Mouse (Mus musculus) G1E-ER4 (cell line): Measurements from ENCODE around the gene Mthfd1l. TPM values are rescaled to one million over a fixed set of nuclear protein-coding genes. Genes with fewer than 3 reads are reported as not detected.

ENCODE experiments used
- GATA1 ChIP-seq: IDR thresholded peaks from one replicate; pipeline ENCODE4 v1.8.0; 2012; ENCODE audit warnings: low read length, inconsistent platforms
- polyA plus RNA-seq: library from polyadenylated mRNA; stranded (reverse); fragments of >175 nt; gene quantifications from 2 replicates; pipeline ENCODE4 v1.2.3, GENCODE M21; 2012

The Mthfd1l gene
- polyA plus RNA-seq, 1 experiment, result 74.5 TPM

- no peak for TF ChIP-seq GATA1
Observed at GRCm38 (mm10) chr10:4006296-4007015, 33.5 kb downstream of the Mthfd1l start.

GRCm38 (mm10) chr10:4022628-4023303, 49.8 kb downstream of the Mthfd1l start:
- TF ChIP-seq GATA1, result no peak

GRCm38 (mm10) chr10:4026616-4027015, 53.7 kb downstream of the Mthfd1l start:
- TF ChIP-seq GATA1, result no peak

GRCm38 (mm10) chr10:4027466-4027865, 54.5 kb downstream of the Mthfd1l start:
- TF ChIP-seq GATA1, result no peak

GRCm38 (mm10) chr10:4028851-4029442, 56.0 kb downstream of the Mthfd1l start:
- no peak for TF ChIP-seq GATA1

- no peak for TF ChIP-seq GATA1
Observed at GRCm38 (mm10) chr10:4033761-4034160, 60.8 kb downstream of the Mthfd1l start.

- TF ChIP-seq GATA1, result no peak
Observed at GRCm38 (mm10) chr10:4036476-4036875, 63.6 kb downstream of the Mthfd1l start.

- TF ChIP-seq GATA1, result no peak
Observed at GRCm38 (mm10) chr10:4037066-4037465, 64.1 kb downstream of the Mthfd1l start.

GRCm38 (mm10) chr10:4038576-4038975, 65.7 kb downstream of the Mthfd1l start:
- TF ChIP-seq GATA1, result no peak

- no peak for TF ChIP-seq GATA1
Observed at GRCm38 (mm10) chr10:4041691-4042090, 68.8 kb downstream of the Mthfd1l start.

- TF ChIP-seq GATA1, result no peak
Observed at GRCm38 (mm10) chr10:4044421-4044820, 71.5 kb downstream of the Mthfd1l start.

- TF ChIP-seq GATA1, result no peak
Observed at GRCm38 (mm10) chr10:4046496-4046895, 73.6 kb downstream of the Mthfd1l start.

- no peak for TF ChIP-seq GATA1
Observed at GRCm38 (mm10) chr10:4047666-4048065, 74.7 kb downstream of the Mthfd1l start.

GRCm38 (mm10) chr10:4050236-4050635, 77.3 kb downstream of the Mthfd1l start:
- TF ChIP-seq GATA1, result no peak

GRCm38 (mm10) chr10:4052711-4053110, 79.8 kb downstream of the Mthfd1l start:
- no peak for TF ChIP-seq GATA1

- no peak for TF ChIP-seq GATA1
Observed at GRCm38 (mm10) chr10:4053278-4054061, 80.6 kb downstream of the Mthfd1l start.

GRCm38 (mm10) chr10:4054589-4054988, 81.7 kb downstream of the Mthfd1l start:
- no peak for TF ChIP-seq GATA1
